Mouse (Mus musculus): ENCODE measurements around the gene Sema4a. TPM values are rescaled to one million over a fixed set of nuclear protein-coding genes. Genes with fewer than 3 reads are reported as not detected.

The Sema4a gene
- polyA plus RNA-seq, 1 experiment, result 2.3 TPM

- H3K9me3 ChIP-seq (replicated peaks; ENCODE audit: control insufficient read depth, insufficient read depth, low read length, poor library complexity, severe bottlenecking), result no peaks in the 10 kb centered on the region
- no peak for TF ChIP-seq CTCF (IDR thresholded peaks at IDR 0.05; ENCODE audit: low read depth, low read length)
- no peak for TF ChIP-seq POLR2A (IDR thresholded peaks at IDR 0.05; ENCODE audit: insufficient read depth, low read length)
- TF ChIP-seq EP300 (IDR thresholded peaks at IDR 0.05; ENCODE audit: insufficient read depth, low read depth, low read length), result no peak
- H3K27me3 ChIP-seq (ENCODE audit: control insufficient read depth, insufficient read depth, low read length, poor library complexity, severe bottlenecking), result no peaks in the 10 kb centered on the region
- H3K4me3 ChIP-seq (ENCODE audit: low read depth, low read length), result no peak overlapping the region
- H3K36me3 ChIP-seq (ENCODE audit: control insufficient read depth, insufficient read depth, low read length, poor library complexity, severe bottlenecking), result no peaks in the 10 kb centered on the region
- no peak overlapping the region for H3K9ac ChIP-seq (ENCODE audit: low read depth, poor library complexity, severe bottlenecking)
- no peak overlapping the region for H3K27ac ChIP-seq (ENCODE audit: insufficient read depth, low read length)
- H3K4me1 ChIP-seq (ENCODE audit: control insufficient read depth, insufficient read depth, low read length), result peaks cover 6% of the 10 kb centered on the region
Observed at GRCm38 (mm10) chr3:88503881-88504746, 43.1 kb upstream of the Sema4a start.

DNA sequence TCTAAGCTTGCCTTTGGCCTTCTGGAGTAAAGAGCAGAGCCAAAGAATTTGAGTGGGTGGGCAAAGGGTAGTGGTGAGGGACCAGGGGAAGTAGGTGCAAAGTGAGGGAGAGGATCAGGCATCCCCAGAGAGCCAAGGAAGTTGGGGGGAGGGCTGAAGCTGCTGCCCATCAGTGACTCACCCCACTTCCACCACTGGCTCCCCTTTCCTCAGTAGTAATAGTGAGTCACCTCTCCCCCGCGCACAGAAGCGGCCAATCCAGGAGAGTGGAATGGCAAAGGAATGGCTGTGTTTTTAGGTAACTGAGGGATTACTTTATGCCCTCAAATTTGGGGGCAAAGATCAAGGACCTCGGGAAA is 42.5 kb upstream of the Sema4a start:
- no peak for TF ChIP-seq EP300 (IDR thresholded peaks at IDR 0.05; ENCODE audit: insufficient read depth, low read depth, low read length)
- H3K36me3 ChIP-seq (ENCODE audit: control insufficient read depth, insufficient read depth, low read length, poor library complexity, severe bottlenecking), result no peaks in the 10 kb centered on the region
- H3K4me3 ChIP-seq (ENCODE audit: low read depth, low read length), result 0 out of 2 replicates have a peak overlapping the region, but pooled peaks have one; percentile 18
- no peak overlapping the region for H3K9ac ChIP-seq (ENCODE audit: low read depth, poor library complexity, severe bottlenecking)
- H3K9me3 ChIP-seq (replicated peaks; ENCODE audit: control insufficient read depth, insufficient read depth, low read length, poor library complexity, severe bottlenecking), result no peaks in the 10 kb centered on the region
- peaks cover 6% of the 10 kb centered on the region for H3K4me1 ChIP-seq (ENCODE audit: control insufficient read depth, insufficient read depth, low read length)
- H3K27ac ChIP-seq (ENCODE audit: insufficient read depth, low read length), result no peak overlapping the region
- H3K27me3 ChIP-seq (ENCODE audit: control insufficient read depth, insufficient read depth, low read length, poor library complexity, severe bottlenecking), result no peaks in the 10 kb centered on the region

- H3K9ac ChIP-seq (ENCODE audit: low read depth, poor library complexity, severe bottlenecking), result peak overlapping the region; percentile 43
- peak overlapping the region; percentile 63 for H3K4me3 ChIP-seq (ENCODE audit: low read depth, low read length)
- no peak overlapping the region for H3K27ac ChIP-seq (ENCODE audit: insufficient read depth, low read length)
- H3K27me3 ChIP-seq (ENCODE audit: control insufficient read depth, insufficient read depth, low read length, poor library complexity, severe bottlenecking), result no peaks in the 10 kb centered on the region
- H3K4me1 ChIP-seq (ENCODE audit: control insufficient read depth, insufficient read depth, low read length), result peaks cover 6% of the 10 kb centered on the region
- no peaks in the 10 kb centered on the region for H3K36me3 ChIP-seq (ENCODE audit: control insufficient read depth, insufficient read depth, low read length, poor library complexity, severe bottlenecking)
- no peaks in the 10 kb centered on the region for H3K9me3 ChIP-seq (replicated peaks; ENCODE audit: control insufficient read depth, insufficient read depth, low read length, poor library complexity, severe bottlenecking)
- no peak for TF ChIP-seq CTCF (IDR thresholded peaks at IDR 0.05; ENCODE audit: low read depth, low read length)
- TF ChIP-seq POLR2A (IDR thresholded peaks at IDR 0.05; ENCODE audit: insufficient read depth, low read length), result no peak
- no peak for TF ChIP-seq EP300 (IDR thresholded peaks at IDR 0.05; ENCODE audit: insufficient read depth, low read depth, low read length)
Observed at GRCm38 (mm10) chr3:88502641-88503504, 41.9 kb upstream of the Sema4a start.

- peak overlapping the region; percentile 63 for H3K4me3 ChIP-seq (ENCODE audit: low read depth, low read length)
- H3K27ac ChIP-seq (ENCODE audit: insufficient read depth, low read length), result no peak overlapping the region
- TF ChIP-seq POLR2A (IDR thresholded peaks at IDR 0.05; ENCODE audit: insufficient read depth, low read length) (no peak), EP300 (IDR thresholded peaks at IDR 0.05; ENCODE audit: insufficient read depth, low read depth, low read length) (no peak), CTCF (IDR thresholded peaks at IDR 0.05; ENCODE audit: low read depth, low read length) (no peak)
- H3K9ac ChIP-seq (ENCODE audit: low read depth, poor library complexity, severe bottlenecking), result peak overlapping the region; percentile 43
- H3K4me1 ChIP-seq (ENCODE audit: control insufficient read depth, insufficient read depth, low read length), result peaks cover 6% of the 10 kb centered on the region
- H3K27me3 ChIP-seq (ENCODE audit: control insufficient read depth, insufficient read depth, low read length, poor library complexity, severe bottlenecking), result no peaks in the 10 kb centered on the region
- no peaks in the 10 kb centered on the region for H3K36me3 ChIP-seq (ENCODE audit: control insufficient read depth, insufficient read depth, low read length, poor library complexity, severe bottlenecking)
- no peaks in the 10 kb centered on the region for H3K9me3 ChIP-seq (replicated peaks; ENCODE audit: control insufficient read depth, insufficient read depth, low read length, poor library complexity, severe bottlenecking)
Observed at GRCm38 (mm10) chr3:88502031-88502571, 41.1 kb upstream of the Sema4a start.

GRCm38 (mm10) chr3:88501366-88502030 is 40.5 kb upstream of the Sema4a start:
- Histone ChIP-seq H3K9me3 (replicated peaks; ENCODE audit: control insufficient read depth, insufficient read depth, low read length, poor library complexity, severe bottlenecking) (no peaks in the 10 kb centered on the region), H3K4me1 (ENCODE audit: control insufficient read depth, insufficient read depth, low read length) (peaks cover 6% of the 10 kb centered on the region), H3K4me3 (ENCODE audit: low read depth, low read length) (peak overlapping the region; percentile 63), H3K27ac (ENCODE audit: insufficient read depth, low read length) (peak overlapping the region; percentile 17; the same call in 1 of the 2 replicates), H3K27me3 (ENCODE audit: control insufficient read depth, insufficient read depth, low read length, poor library complexity, severe bottlenecking) (no peaks in the 10 kb centered on the region), H3K36me3 (ENCODE audit: control insufficient read depth, insufficient read depth, low read length, poor library complexity, severe bottlenecking) (no peaks in the 10 kb centered on the region), H3K9ac (ENCODE audit: low read depth, poor library complexity, severe bottlenecking) (peak overlapping the region; percentile 43; the same call in 1 of the 2 replicates)
- no peak for TF ChIP-seq POLR2A (IDR thresholded peaks at IDR 0.05; ENCODE audit: insufficient read depth, low read length)
- TF ChIP-seq CTCF (IDR thresholded peaks at IDR 0.05; ENCODE audit: low read depth, low read length), result no peak
- TF ChIP-seq EP300 (IDR thresholded peaks at IDR 0.05; ENCODE audit: insufficient read depth, low read depth, low read length), result no peak
